Mouse (Mus musculus) macrophage (primary cell): ENCODE data around the gene Emb. TPM values are rescaled to one million over a fixed set of nuclear protein-coding genes. Genes with fewer than 3 reads are reported as not detected.

ENCODE experiments used
- polyA plus RNA-seq: library from polyadenylated mRNA; stranded (reverse); fragments of 250-400 nt; gene quantifications from 3 replicates; pipeline ENCODE4 v1.2.4, GENCODE M21; 2018; ENCODE audit warnings: inconsistent platforms

Emb gene
- polyA plus RNA-seq, 1 experiment from 2014 or later: 124 TPM

Other genes with a start within 250 kb of the Emb start
- 7.6 to 24.2 TPM (median 16.2 TPM) in 3 replicates for gene Parp8, start 183.0 kb upstream of the Emb start, polyA plus RNA-seq
- gene Gm17509, start 12.5 kb downstream of the Emb start, polyA plus RNA-seq: 0.09 to 0.18 TPM in 2 of 3 replicates, not detected in the other